Mouse (Mus musculus) midbrain, embryonic 16.5 days (tissue): Measurements from ENCODE around the gene Echs1. TPM values are rescaled to one million over a fixed set of nuclear protein-coding genes. Genes with fewer than 3 reads are reported as not detected.

Experiments
- ATAC-seq: fragments of 200-750 bp; cut with Nextera tagmentation; 2 replicates; pipeline ENCODE4 v1.8.0; 2017; ENCODE audit warnings: moderate TSS enrichment
- H3K27ac ChIP-seq: fragments of 300-500 bp; sonication (generic); 2 replicates; pipeline ENCODE4 v1.5.1; 2014; ENCODE audit warnings: mild to moderate bottlenecking, low read length, mixed read lengths
- H3K27me3 ChIP-seq: fragments of 300-500 bp; sonication (generic); 2 replicates; pipeline ENCODE4 v1.6.1; 2014; ENCODE audit warnings: low read depth, low read length, mixed read lengths; ENCODE audit not compliant: control insufficient read depth, insufficient read depth
- H3K36me3 ChIP-seq: fragments of 300-500 bp; sonication (generic); 2 replicates; pipeline ENCODE4 v1.6.1; 2014; ENCODE audit warnings: mild to moderate bottlenecking, low read length, moderate library complexity, mixed read lengths; ENCODE audit not compliant: control insufficient read depth, insufficient read depth
- H3K4me1 ChIP-seq: fragments of 300-500 bp; sonication (generic); 2 replicates; pipeline ENCODE4 v1.6.1; 2014; ENCODE audit warnings: mild to moderate bottlenecking, low read length, mixed read lengths; ENCODE audit not compliant: control insufficient read depth, insufficient read depth
- H3K4me2 ChIP-seq: fragments of 300-500 bp; sonication (generic); 2 replicates; pipeline ENCODE4 v1.6.1; 2014; ENCODE audit warnings: mild to moderate bottlenecking, low read length, mixed read lengths
- H3K4me3 ChIP-seq: fragments of 300-500 bp; sonication (generic); 2 replicates; pipeline ENCODE4 v1.5.1; 2014; ENCODE audit warnings: low read depth, mild to moderate bottlenecking, low read length, moderate library complexity, mixed read lengths
- H3K9ac ChIP-seq: fragments of 300-500 bp; sonication (generic); 2 replicates; pipeline ENCODE4 v1.6.1; 2014; ENCODE audit warnings: low read depth, low read length, mixed read lengths
- H3K9me3 ChIP-seq: fragments of 300-500 bp; sonication (generic); replicated peaks from 2 replicates; pipeline ENCODE4 v1.6.1; 2014; ENCODE audit warnings: mild to moderate bottlenecking, low read length, mixed read lengths; ENCODE audit not compliant: control insufficient read depth, poor library complexity, severe bottlenecking
- WGBS: fragments of 180-500 bp; shearing (Covaris S2); extraction: QIAGEN DNeasy Blood & Tissue Kit; methylation state at CpG from one replicate; pipeline ENCODE4 v1.1.7; 2014; 5-methylcytosine and 5-hydroxymethylcytosine counted together
- polyA plus RNA-seq: library from polyadenylated mRNA; unstranded; fragments of >200 nt; fragmentation: Nextera tagmentation; extraction: Ambion mirVana; gene quantifications from 2 replicates; pipeline ENCODE4 v1.2.1, GENCODE M21; 2015

The Echs1 gene
- 111 TPM in 2 replicates for polyA plus RNA-seq

- peaks cover 11% of the 10 kb centered on the region; the same call in 1 of the 2 replicates for H3K4me1 ChIP-seq
- no peaks in the 10 kb centered on the region for H3K9me3 ChIP-seq
- no peaks in the 10 kb centered on the region for H3K36me3 ChIP-seq
- peak; percentile 96 for ATAC-seq
- H3K4me3 ChIP-seq: peak within 1 kb of the TSS; percentile 68
- peak within 1 kb of the TSS; percentile 84 for H3K27ac ChIP-seq
- H3K27me3 ChIP-seq: no peaks in the 10 kb centered on the region
- peak within 1 kb of the TSS; percentile 86 for H3K9ac ChIP-seq
- WGBS: 3% methylated on average over 28 of the region's 28 CpGs
- H3K4me2 ChIP-seq: peak within 1 kb of the TSS; percentile 87
Observed at GRCm38 (mm10) chr7:140116329-140117054, at the start of gene Echs1. Gene Echs1 (minus strand): TSS chr7:140116476.

DNA sequence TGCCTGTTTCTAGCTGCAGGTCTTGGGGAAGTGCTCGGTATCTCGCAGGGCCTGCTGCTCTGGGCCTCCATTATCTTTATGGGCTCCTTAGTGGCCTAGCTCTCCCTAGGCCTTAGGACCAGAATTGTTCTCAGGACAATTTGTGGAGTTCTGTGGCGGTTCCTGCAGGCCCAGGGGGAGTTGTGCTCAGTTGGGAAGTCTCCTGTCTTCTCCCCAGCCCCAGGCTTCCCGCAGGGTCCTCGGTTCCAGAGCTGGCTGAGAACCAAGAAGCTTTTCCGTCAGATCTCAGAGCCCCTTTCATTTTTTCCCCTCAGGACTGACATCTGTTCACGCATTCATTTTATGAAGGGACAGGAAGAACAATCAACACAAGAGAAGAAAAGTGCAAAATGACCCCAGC lies 48.4 kb upstream of the Echs1 start, which contains the start of gene Olfr522:
TSS of gene Olfr522 (minus strand) at position 101 of the 400 bp plus-strand sequence.
- no peak for ATAC-seq
- Histone ChIP-seq H3K27me3 (no peaks in the 10 kb centered on the region), H3K9me3 (no peaks in the 10 kb centered on the region), H3K4me1 (no peaks in the 10 kb centered on the region), H3K4me2 (no peak within 1 kb of the TSS), H3K9ac (no peak within 1 kb of the TSS), H3K4me3 (no peak within 1 kb of the TSS), H3K36me3 (no peaks in the 10 kb centered on the region), H3K27ac (no peak within 1 kb of the TSS)
- 75% methylated on average over 7 of the region's 7 CpGs for WGBS

DNA sequence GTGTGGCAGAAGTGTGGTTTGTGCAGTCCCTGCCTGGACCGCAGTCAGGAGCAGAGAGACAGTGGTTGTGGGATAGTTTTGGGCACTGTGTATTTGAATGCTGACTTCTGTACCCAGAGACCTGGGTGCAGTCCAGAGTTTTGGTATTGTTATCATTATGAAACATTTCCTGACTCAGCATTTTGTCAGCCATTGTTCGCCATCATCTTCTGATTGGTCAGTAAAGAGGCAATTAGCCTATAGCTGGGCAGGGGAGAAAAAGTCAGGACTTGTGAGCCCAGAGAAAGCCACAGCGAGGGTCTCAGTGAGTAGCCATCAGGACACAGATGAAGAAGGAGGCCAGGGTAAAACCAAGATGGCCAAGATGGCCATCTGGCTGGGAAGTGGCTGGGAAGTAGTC lies 44.1 kb upstream of the Echs1 start:
- Histone ChIP-seq H3K36me3 (no peaks in the 10 kb centered on the region), H3K4me1 (peaks cover 1% of the 10 kb centered on the region; the same call in 1 of the 2 replicates), H3K9me3 (no peaks in the 10 kb centered on the region), H3K27me3 (no peaks in the 10 kb centered on the region), H3K4me3 (no peak overlapping the region), H3K9ac (no peak overlapping the region), H3K4me2 (no peak overlapping the region), H3K27ac (no peak overlapping the region)
- no peak for ATAC-seq
- 81% methylated on average over 3 of the region's 3 CpGs for WGBS

- Histone ChIP-seq H3K9ac (peak within 1 kb of the TSS; percentile 78), H3K4me3 (peak within 1 kb of the TSS; percentile 51), H3K4me2 (peak within 1 kb of the TSS; percentile 95), H3K27ac (peak within 1 kb of the TSS; percentile 87), H3K4me1 (peaks cover 20% of the 10 kb centered on the region), H3K36me3 (no peaks in the 10 kb centered on the region; the same call in 1 of the 2 replicates), H3K9me3 (no peaks in the 10 kb centered on the region), H3K27me3 (no peaks in the 10 kb centered on the region)
- ATAC-seq: peak; percentile 90
- WGBS: 1% methylated on average over 27 of the region's 28 CpGs
Observed at GRCm38 (mm10) chr7:140154218-140154927, 38.1 kb upstream of the Echs1 start, which contains the start of gene Sprn. Gene Sprn (minus strand): TSS chr7:140154877.

GRCm38 (mm10) chr7:140153829-140154217 lies 37.5 kb upstream of the Echs1 start:
- Histone ChIP-seq H3K27ac (peak overlapping the region; percentile 87), H3K4me1 (peaks cover 20% of the 10 kb centered on the region), H3K36me3 (no peaks in the 10 kb centered on the region; the same call in 1 of the 2 replicates), H3K4me2 (peak overlapping the region; percentile 95), H3K27me3 (no peaks in the 10 kb centered on the region), H3K4me3 (peak overlapping the region; percentile 51), H3K9ac (peak overlapping the region; percentile 78), H3K9me3 (no peaks in the 10 kb centered on the region)
- ATAC-seq: peak; percentile 26
- 15% methylated on average over 4 of the region's 4 CpGs for WGBS

- peak overlapping the region; percentile 78 for H3K9ac ChIP-seq
- peak overlapping the region; percentile 87 for H3K27ac ChIP-seq
Observed at GRCm38 (mm10) chr7:140153383-140153782, 37.1 kb upstream of the Echs1 start.

GRCm38 (mm10) chr7:140144550-140144949 lies 28.3 kb upstream of the Echs1 start:
- Histone ChIP-seq H3K4me3 (no peak overlapping the region), H3K27me3 (no peaks in the 10 kb centered on the region), H3K4me2 (no peak overlapping the region), H3K27ac (no peak overlapping the region), H3K4me1 (no peaks in the 10 kb centered on the region), H3K9me3 (no peaks in the 10 kb centered on the region), H3K9ac (no peak overlapping the region), H3K36me3 (no peaks in the 10 kb centered on the region)
- 86% methylated on average over 4 of the region's 4 CpGs for WGBS
- no peak for ATAC-seq

More at GRCm38 (mm10) chr7:140153383-140153782, 37.1 kb upstream of the Echs1 start:
- WGBS: 3% methylated on average over 28 of the region's 28 CpGs
- H3K9me3 ChIP-seq: no peaks in the 10 kb centered on the region
- H3K4me3 ChIP-seq: peak overlapping the region; percentile 51
- peak; percentile 27 for ATAC-seq
- peaks cover 20% of the 10 kb centered on the region for H3K4me1 ChIP-seq
- H3K36me3 ChIP-seq: no peaks in the 10 kb centered on the region; the same call in 1 of the 2 replicates
- no peaks in the 10 kb centered on the region for H3K27me3 ChIP-seq
- H3K4me2 ChIP-seq: peak overlapping the region; percentile 95

GRCm38 (mm10) chr7:140141350-140141749 lies 25.1 kb upstream of the Echs1 start:
- no peaks in the 10 kb centered on the region for H3K36me3 ChIP-seq
- ATAC-seq: no peak
- H3K9me3 ChIP-seq: no peaks in the 10 kb centered on the region
- H3K4me3 ChIP-seq: no peak overlapping the region
- no peaks in the 10 kb centered on the region for H3K27me3 ChIP-seq
- peaks cover 9% of the 10 kb centered on the region for H3K4me1 ChIP-seq
- no peak overlapping the region for H3K9ac ChIP-seq
- H3K27ac ChIP-seq: no peak overlapping the region
- WGBS: 8% methylated on average over 14 of the region's 14 CpGs
- no peak overlapping the region for H3K4me2 ChIP-seq

- no peaks in the 10 kb centered on the region for H3K36me3 ChIP-seq
- peak overlapping the region; percentile 89 for H3K27ac ChIP-seq
- H3K9ac ChIP-seq: peak overlapping the region; percentile 91
- ATAC-seq: no peak
- no peaks in the 10 kb centered on the region for H3K27me3 ChIP-seq
- peak overlapping the region; percentile 88 for H3K4me3 ChIP-seq
- 1% methylated on average over 8 of the region's 8 CpGs for WGBS
- H3K4me1 ChIP-seq: peaks cover 9% of the 10 kb centered on the region
- H3K9me3 ChIP-seq: no peaks in the 10 kb centered on the region
- peak overlapping the region; percentile 79 for H3K4me2 ChIP-seq
Observed at GRCm38 (mm10) chr7:140138021-140138310, 21.7 kb upstream of the Echs1 start.
